Mouse (Mus musculus): Measurements from ENCODE around the gene Narf. TPM values are rescaled to one million over a fixed set of nuclear protein-coding genes. Genes with fewer than 3 reads are reported as not detected.

Gene Narf
- polyA plus RNA-seq, 2 experiments: 46.6 to 110 TPM

DNA sequence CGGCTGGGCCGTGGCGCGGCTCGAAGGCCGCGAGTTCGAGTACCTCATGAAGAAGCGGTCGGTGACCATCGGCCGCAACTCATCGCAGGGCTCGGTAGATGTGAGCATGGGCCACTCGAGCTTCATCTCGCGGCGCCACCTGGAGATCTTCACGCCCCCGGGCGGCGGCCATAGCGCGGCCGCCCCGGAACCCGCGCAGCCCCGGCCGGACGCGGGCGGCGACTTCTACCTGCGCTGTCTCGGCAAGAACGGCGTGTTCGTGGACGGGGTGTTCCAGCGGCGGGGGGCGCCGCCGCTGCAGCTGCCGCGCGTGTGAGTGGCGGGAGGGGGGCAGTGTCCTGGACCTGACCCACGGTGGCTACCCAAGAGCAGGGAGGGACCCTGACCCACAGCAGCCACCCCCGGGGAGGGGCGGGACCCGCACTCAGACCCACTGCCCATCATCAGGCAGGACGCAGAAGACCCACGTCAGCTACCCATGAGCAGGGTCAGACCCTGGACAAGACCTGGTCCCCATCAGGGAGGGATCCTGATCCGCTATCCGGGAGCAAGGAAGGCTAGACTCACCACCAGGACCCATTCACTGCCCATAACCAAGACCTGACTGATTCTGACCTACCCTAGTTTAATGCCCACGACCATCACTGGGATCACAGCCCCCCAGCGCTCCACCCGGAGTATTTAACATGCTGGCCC lies 23.3 kb downstream of the Narf start:
- peak overlapping the region; percentile 99 to 100 for H3K4me3 ChIP-seq (ENCODE audit: insufficient read depth in 1 of 2, low read depth in 2 of 2, low read length in 2 of 2)
- H3K27ac ChIP-seq: peak overlapping the region; percentile 65
- peaks cover 38% of the 10 kb centered on the region for H3K36me3 ChIP-seq (replicated peaks; ENCODE audit: control insufficient read depth, insufficient read depth, low read depth)
- peak overlapping the region; percentile 87 for H3K4me2 ChIP-seq (ENCODE audit: low read depth)
- under 1% methylated on average over 59 of the region's 60 CpGs for WGBS (ENCODE audit: insufficient replicate concordance)
- no peak for DNase-seq (ENCODE audit: low read depth in 3 of 3, low spot score in 3 of 3)
- ATAC-seq (ENCODE audit: insufficient read depth): peak; percentile 54
- peaks cover 4 to 17% of the 10 kb centered on the region in 2 experiments for H3K4me1 ChIP-seq (replicated peaks; ENCODE audit: control insufficient read depth in 2 of 2, insufficient read depth in 2 of 2, low read length in 1 of 2)
- no peaks in the 10 kb centered on the region for H3K9me3 ChIP-seq (ENCODE audit: control insufficient read depth, low read length)
- no peak for TF ChIP-seq CTCF (IDR thresholded peaks at IDR 0.05; ENCODE audit: low read depth)
- TF ChIP-seq EP300 (IDR thresholded peaks at IDR 0.05; ENCODE audit: low read depth): no peak
- H3K9ac ChIP-seq (replicated peaks): peak overlapping the region; percentile 97
- no peaks in the 10 kb centered on the region for H3K27me3 ChIP-seq (ENCODE audit: control insufficient read depth, insufficient read depth, low read length)

- H3K27ac ChIP-seq: no peak overlapping the region
- DNase-seq (ENCODE audit: low read depth in 3 of 3, low spot score in 3 of 3): no peak
- peak overlapping the region; percentile 99 to 100 for H3K4me3 ChIP-seq (ENCODE audit: insufficient read depth in 1 of 2, low read depth in 2 of 2, low read length in 2 of 2)
- ATAC-seq (ENCODE audit: insufficient read depth): no peak
- H3K27me3 ChIP-seq (ENCODE audit: control insufficient read depth, insufficient read depth, low read length): no peaks in the 10 kb centered on the region
- H3K9ac ChIP-seq (replicated peaks): peak overlapping the region; percentile 97
- TF ChIP-seq CTCF (IDR thresholded peaks at IDR 0.05; ENCODE audit: low read depth) (no peak), EP300 (IDR thresholded peaks at IDR 0.05; ENCODE audit: low read depth) (no peak)
- WGBS (ENCODE audit: insufficient replicate concordance): 36% methylated on average over 2 of the region's 2 CpGs
- H3K36me3 ChIP-seq (replicated peaks; ENCODE audit: control insufficient read depth, insufficient read depth, low read depth): peaks cover 31% of the 10 kb centered on the region
- H3K4me1 ChIP-seq (replicated peaks; ENCODE audit: control insufficient read depth in 2 of 2, insufficient read depth in 2 of 2, low read length in 1 of 2): peaks cover 4 to 17% of the 10 kb centered on the region in 2 experiments
- H3K9me3 ChIP-seq (ENCODE audit: control insufficient read depth, low read length): no peaks in the 10 kb centered on the region
- peak overlapping the region; percentile 87 for H3K4me2 ChIP-seq (ENCODE audit: low read depth)
Observed at GRCm38 (mm10) chr11:121261074-121261473, 24.0 kb downstream of the Narf start.

- DNase-seq (ENCODE audit: low read depth in 3 of 3, low spot score in 3 of 3) (no peak), ATAC-seq (ENCODE audit: insufficient read depth) (no peak)
- Histone ChIP-seq H3K4me1 (replicated peaks; ENCODE audit: control insufficient read depth in 2 of 2, insufficient read depth in 2 of 2, low read length in 1 of 2) (peaks cover 0 to 9% of the 10 kb centered on the region in 2 experiments; a peak in 3 of 4 replicates), H3K4me2 (ENCODE audit: low read depth) (no peak overlapping the region), H3K9me3 (ENCODE audit: control insufficient read depth, low read length) (no peaks in the 10 kb centered on the region), H3K36me3 (replicated peaks; ENCODE audit: control insufficient read depth, insufficient read depth, low read depth) (no peaks in the 10 kb centered on the region; the same call in 1 of the 2 replicates), H3K27ac (no peak overlapping the region), H3K9ac (replicated peaks) (no peak overlapping the region), H3K27me3 (ENCODE audit: control insufficient read depth, insufficient read depth, low read length) (no peaks in the 10 kb centered on the region), H3K4me3 (ENCODE audit: insufficient read depth in 1 of 2, low read depth in 2 of 2, low read length in 2 of 2) (no peak overlapping the region)
- no peak for TF ChIP-seq EP300 (IDR thresholded peaks at IDR 0.05; ENCODE audit: low read depth)
- 77% methylated on average over 8 of the region's 8 CpGs for WGBS (ENCODE audit: insufficient replicate concordance)
Observed at GRCm38 (mm10) chr11:121277516-121277915, 40.5 kb downstream of the Narf start.

GRCm38 (mm10) chr11:121278011-121278410 lies 41.0 kb downstream of the Narf start:
- WGBS (ENCODE audit: insufficient replicate concordance): 64% methylated on average over 3 of the region's 3 CpGs
- DNase-seq (ENCODE audit: low read depth in 3 of 3, low spot score in 3 of 3): no peak
- Histone ChIP-seq H3K36me3 (replicated peaks; ENCODE audit: control insufficient read depth, insufficient read depth, low read depth) (no peaks in the 10 kb centered on the region; the same call in 1 of the 2 replicates), H3K4me2 (ENCODE audit: low read depth) (no peak overlapping the region), H3K9me3 (ENCODE audit: control insufficient read depth, low read length) (no peaks in the 10 kb centered on the region), H3K27me3 (ENCODE audit: control insufficient read depth, insufficient read depth, low read length) (no peaks in the 10 kb centered on the region), H3K4me1 (replicated peaks; ENCODE audit: control insufficient read depth in 2 of 2, insufficient read depth in 2 of 2, low read length in 1 of 2) (peaks cover 0 to 14% of the 10 kb centered on the region in 2 experiments), H3K4me3 (ENCODE audit: insufficient read depth in 1 of 2, low read depth in 2 of 2, low read length in 2 of 2) (no peak overlapping the region), H3K27ac (no peak overlapping the region), H3K9ac (replicated peaks) (no peak overlapping the region)
- TF ChIP-seq EP300 (IDR thresholded peaks at IDR 0.05; ENCODE audit: low read depth) (no peak), CTCF (IDR thresholded peaks at IDR 0.05; ENCODE audit: low read depth) (no peak)
- no peak for ATAC-seq (ENCODE audit: insufficient read depth)

DNA sequence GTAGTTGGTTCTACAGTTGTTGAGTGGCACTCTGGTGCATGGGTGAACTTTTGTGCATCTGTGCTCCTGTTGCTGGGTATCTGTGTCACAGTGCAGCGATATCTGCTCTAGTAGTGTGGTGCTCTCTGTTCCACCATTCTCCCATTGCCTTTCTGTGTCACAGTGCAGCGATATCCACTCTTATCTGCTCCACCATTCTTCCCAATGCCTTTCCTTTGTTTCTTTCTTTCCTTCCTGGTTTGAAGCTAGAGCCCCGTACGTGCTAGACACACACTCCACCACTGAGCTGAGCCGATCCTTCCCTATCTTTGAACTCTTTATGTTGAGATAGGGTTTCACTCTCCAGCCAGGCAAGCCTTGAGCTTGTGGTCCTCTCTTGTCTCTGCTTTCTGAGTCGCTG lies 45.9 kb downstream of the Narf start:
- Histone ChIP-seq H3K4me2 (ENCODE audit: low read depth) (no peak overlapping the region; the same call in 1 of the 2 replicates), H3K4me3 (ENCODE audit: insufficient read depth in 1 of 2, low read depth in 2 of 2, low read length in 2 of 2) (no peak overlapping the region), H3K4me1 (replicated peaks; ENCODE audit: control insufficient read depth in 2 of 2, insufficient read depth in 2 of 2, low read length in 1 of 2) (peaks cover 0 to 14% of the 10 kb centered on the region in 2 experiments), H3K9me3 (ENCODE audit: control insufficient read depth, low read length) (no peaks in the 10 kb centered on the region), H3K27me3 (ENCODE audit: control insufficient read depth, insufficient read depth, low read length) (no peaks in the 10 kb centered on the region), H3K9ac (replicated peaks) (no peak overlapping the region), H3K36me3 (replicated peaks; ENCODE audit: control insufficient read depth, insufficient read depth, low read depth) (peaks cover 23% of the 10 kb centered on the region), H3K27ac (no peak overlapping the region)
- no peak for TF ChIP-seq EP300 (IDR thresholded peaks at IDR 0.05; ENCODE audit: low read depth)
- TF ChIP-seq CTCF (IDR thresholded peaks at IDR 0.05; ENCODE audit: low read depth): no peak
- DNase-seq (ENCODE audit: low read depth in 3 of 3, low spot score in 3 of 3) (no peak), ATAC-seq (ENCODE audit: insufficient read depth) (peak; percentile 62; the same call in 1 of the 2 replicates)
- WGBS (ENCODE audit: insufficient replicate concordance): 14% methylated on average over 6 of the region's 6 CpGs
